Mouse (Mus musculus) bone marrow macrophage, adult 2 months (primary cell): ENCODE measurements around the gene Asb18.

Source experiments
- CTCF ChIP-seq: IDR thresholded peaks from 2 replicates; pipeline ENCODE4 v1.5.1; 2012; ENCODE audit warnings: low read depth, mild to moderate bottlenecking, low read length, moderate library complexity
- POLR2A ChIP-seq: IDR thresholded peaks from 2 replicates; pipeline ENCODE4 v1.6.1; 2012; ENCODE audit warnings: mild to moderate bottlenecking, low read depth, low read length, borderline replicate concordance

DNA sequence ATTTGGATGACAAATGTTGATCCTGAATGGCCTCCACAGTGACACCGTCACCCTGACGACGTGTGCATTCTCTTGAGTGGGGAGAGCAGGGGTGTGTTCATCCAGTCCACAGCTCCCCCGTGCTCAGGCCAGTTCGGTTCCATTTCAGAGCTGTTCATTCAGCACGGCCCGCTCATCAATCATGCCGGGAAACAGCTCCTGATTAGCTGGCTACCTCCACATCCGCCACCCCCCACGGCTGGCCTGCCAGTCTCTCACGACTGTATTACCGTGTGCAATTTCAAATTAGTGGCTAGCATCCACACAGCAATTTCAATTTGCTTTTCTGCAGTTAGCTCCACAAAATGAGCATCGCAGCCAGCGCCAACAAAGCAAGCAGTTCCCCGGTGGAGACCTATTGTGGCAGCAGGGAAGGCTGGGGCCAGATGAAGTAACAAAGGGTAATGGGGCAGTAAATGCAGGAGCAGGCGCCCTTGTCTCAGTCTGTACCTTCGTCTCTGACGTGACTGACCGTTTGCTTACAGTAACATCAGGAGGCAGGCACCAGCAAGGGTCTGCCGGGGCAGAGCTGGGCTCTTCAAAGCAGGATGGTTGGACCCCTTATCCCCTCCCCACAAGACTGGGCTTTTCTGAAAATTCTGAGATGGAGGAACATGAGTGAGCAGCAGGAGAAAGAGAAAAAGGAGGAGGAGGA is 35.7 kb upstream of the Asb18 start:
- TF ChIP-seq POLR2A (no peak), CTCF (no peak)
